Mouse (Mus musculus) ovary, postnatal 36 days (tissue): ENCODE data around the gene Rcor2.

Experiments used
- DNase-seq: peaks from one replicate; pipeline ENCODE4 v3.0.0; 2022; ENCODE audit warnings: low spot score, mixed read lengths

The Rcor2 gene

GRCm38 (mm10) chr19:7320181-7320580, 53.1 kb downstream of the Rcor2 start:
- DNase-seq: no peak

GRCm38 (mm10) chr19:7321391-7321790, 54.3 kb downstream of the Rcor2 start:
- DNase-seq: no peak
